Comparison of ENCODE assay signal across 15 mouse cellular contexts in the genomic region with DNA sequence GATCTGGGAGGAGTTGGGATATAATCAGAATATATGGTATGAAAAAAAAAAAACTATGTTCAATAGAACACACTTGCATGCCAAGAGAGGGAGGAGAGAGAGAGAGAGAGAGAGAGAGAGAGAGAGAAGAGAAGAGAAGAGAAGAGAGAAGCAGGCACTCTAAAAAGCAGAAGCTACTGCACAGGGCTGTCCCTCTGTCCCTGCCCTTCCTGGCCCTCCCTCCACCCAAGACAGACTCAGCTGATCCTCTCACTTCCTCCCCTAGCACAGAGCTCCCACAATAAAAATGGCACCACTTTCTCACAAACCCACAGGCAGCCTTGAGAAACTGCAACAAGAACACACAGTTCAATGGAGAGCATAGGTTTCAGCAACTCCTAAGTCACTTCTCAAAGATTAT. TPM values are rescaled to one million over a fixed set of nuclear protein-coding genes. Genes with fewer than 3 reads are reported as not detected.
DNase-seq lines count a peak whose midpoint lies in the region; ATAC-seq lines count a peak whose summit lies in the region.
"Had no signal": no experiment of that assay in that cellular context is flagged by ENCODE, and none has a peak within 500 bp of the region (broad histone marks: within the 10 kb centered on the region; RNA-seq: fewer than 3 reads in every experiment).

No protein-coding gene starts in this region.

- no peaks in the 10 kb centered on the region for H3K36me3 ChIP-seq in heart, embryonic 11.5 days (ENCODE audit: control insufficient read depth, insufficient read depth, low read length)
- no peaks in the 10 kb centered on the region for H3K36me3 ChIP-seq in hindbrain, embryonic 12.5 days
- H3K36me3 ChIP-seq: embryonic facial prominence, embryonic 15.5 days; intestine, embryonic 15.5 days; neural tube, embryonic 13.5 days had no signal

- H3K4me3 ChIP-seq in heart, embryonic 11.5 days (ENCODE audit: low read depth, low read length), result no peak overlapping the region
- H3K4me3 ChIP-seq in hindbrain, embryonic 12.5 days, result no peak overlapping the region
- H3K4me3 ChIP-seq: embryonic facial prominence, embryonic 15.5 days; heart, embryonic 13.5 days; intestine, embryonic 15.5 days; layer of hippocampus, adult 2 months; neural tube, embryonic 13.5 days had no signal

- no peaks in the 10 kb centered on the region for H3K4me1 ChIP-seq in heart, embryonic 11.5 days (ENCODE audit: control insufficient read depth, insufficient read depth, low read length)
- 0 out of 2 replicates have a peak, but pooled peaks cover 4% of the 10 kb centered on the region for H3K4me1 ChIP-seq in hindbrain, embryonic 12.5 days
- H3K4me1 ChIP-seq: intestine, embryonic 15.5 days had no signal

- no peak overlapping the region for H3K9ac ChIP-seq in heart, embryonic 11.5 days (ENCODE audit: low read depth, low read length)
- H3K9ac ChIP-seq in hindbrain, embryonic 12.5 days, result no peak overlapping the region
- H3K9ac ChIP-seq: embryonic facial prominence, embryonic 15.5 days; heart, embryonic 13.5 days; intestine, embryonic 15.5 days; neural tube, embryonic 13.5 days had no signal

- H3K27me3 ChIP-seq in heart, embryonic 11.5 days (ENCODE audit: control insufficient read depth, insufficient read depth, low read length), result no peaks in the 10 kb centered on the region
- H3K27me3 ChIP-seq in hindbrain, embryonic 12.5 days, result no peaks in the 10 kb centered on the region
- H3K27me3 ChIP-seq: embryonic facial prominence, embryonic 15.5 days; heart, embryonic 13.5 days; intestine, embryonic 15.5 days; neural tube, embryonic 13.5 days had no signal

- ATAC-seq in heart, embryonic 11.5 days (replicated peaks; ENCODE audit: insufficient number of reproducible peaks, low FRiP score, low TSS enrichment), result no peak
- ATAC-seq in common myeloid progenitor, adult 5-6 weeks (replicated peaks; ENCODE audit: low read depth, poor library complexity, severe bottlenecking), result peak; percentile 53
- peak; percentile 69 for ATAC-seq in monocyte, adult 5-6 weeks (replicated peaks; ENCODE audit: insufficient number of reproducible peaks, low FRiP score, low TSS enrichment, poor library complexity, severe bottlenecking)
- no peak for ATAC-seq in hindbrain, embryonic 12.5 days (ENCODE audit: low FRiP score)
- ATAC-seq: activated CD4-positive, CD25-positive, alpha-beta regulatory T cell, adult 4 months; intestine, embryonic 15.5 days had no signal

- H3K27ac ChIP-seq in heart, embryonic 11.5 days (ENCODE audit: low read depth, low read length), result no peak overlapping the region
- H3K27ac ChIP-seq in hindbrain, embryonic 12.5 days, result no peak overlapping the region
- H3K27ac ChIP-seq: embryonic facial prominence, embryonic 15.5 days; heart, embryonic 13.5 days; intestine, embryonic 15.5 days; layer of hippocampus, adult 2 months; neural tube, embryonic 13.5 days had no signal

- no peaks in the 10 kb centered on the region for H3K9me3 ChIP-seq in heart, embryonic 11.5 days (replicated peaks; ENCODE audit: control insufficient read depth, low read length)
- H3K9me3 ChIP-seq in hindbrain, embryonic 12.5 days (replicated peaks), result no peaks in the 10 kb centered on the region
- H3K9me3 ChIP-seq: embryonic facial prominence, embryonic 15.5 days; heart, embryonic 13.5 days; intestine, embryonic 15.5 days; neural tube, embryonic 13.5 days had no signal

- H3K4me2 ChIP-seq in heart, embryonic 11.5 days, result no peak overlapping the region
- H3K4me2 ChIP-seq in hindbrain, embryonic 12.5 days (replicated peaks), result no peak overlapping the region
- H3K4me2 ChIP-seq: embryonic facial prominence, embryonic 15.5 days; heart, embryonic 13.5 days; intestine, embryonic 15.5 days; neural tube, embryonic 13.5 days had no signal

- peak; percentile 18 to 65 for DNase-seq in heart, adult 18-20 months
- peak; percentile 68 to 75 for DNase-seq in B cell, adult 2 months
- no peak for DNase-seq in neural tube, embryonic 10.5 days (ENCODE audit: extremely low spot score, low spot score)
- no peak for DNase-seq in kidney, postnatal 14 days
- DNase-seq: cerebellum, adult 11 months had no signal

RNA-seq across cellular contexts. Expression of gene Nabp1, which starts 2.2 kb away (rescaled TPM):
- 10 to 100 TPM; 44.2 to 48.5 TPM for total RNA-seq in heart, adult 18-20 months (2021)
- polyA plus RNA-seq in heart, embryonic 11.5 days (2014; fragmentation: Nextera tagmentation; extraction: Ambion mirVana), result 14.0 and 15.9 TPM in 2 replicates
- total RNA-seq in common myeloid progenitor, adult 5-6 weeks (2017), result 53.3 and 57.7 TPM in 2 replicates
- 671 to 1,088 TPM (median 852 TPM) in 3 replicates for total RNA-seq in monocyte, adult 5-6 weeks (2017)
- polyA plus RNA-seq in hindbrain, embryonic 12.5 days (2016; fragmentation: Nextera tagmentation; extraction: Ambion mirVana), result 7.6 and 8.4 TPM in 2 replicates

Comparison
In these comparisons a context has a peak if more than half of its experiments do, and no peak if none do; other contexts are left out.
1. DNase-seq: peak in heart, adult 18-20 months (2 of 2) and B cell, adult 2 months (2 of 2); none in neural tube, embryonic 10.5 days (single experiment) and kidney, postnatal 14 days (single experiment).
2. ATAC-seq: peak in common myeloid progenitor, adult 5-6 weeks (single experiment) and monocyte, adult 5-6 weeks (single experiment); none in heart, embryonic 11.5 days (single experiment) and hindbrain, embryonic 12.5 days (single experiment).
3. RNA of gene Nabp1, which starts 2.2 kb away (total RNA-seq): 671 to 1,088 TPM in monocyte, adult 5-6 weeks; 53.3 to 57.7 TPM in common myeloid progenitor, adult 5-6 weeks and 44.2 to 48.5 TPM in heart, adult 18-20 months; every median in the first group is over 10 times any median in the second.